Mouse (Mus musculus): ENCODE measurements around the gene Zcchc17. TPM values are rescaled to one million over a fixed set of nuclear protein-coding genes. Genes with fewer than 3 reads are reported as not detected.

The Zcchc17 gene
- polyA plus RNA-seq, 1 experiment from 2014 or later = 52.1 TPM

DNA sequence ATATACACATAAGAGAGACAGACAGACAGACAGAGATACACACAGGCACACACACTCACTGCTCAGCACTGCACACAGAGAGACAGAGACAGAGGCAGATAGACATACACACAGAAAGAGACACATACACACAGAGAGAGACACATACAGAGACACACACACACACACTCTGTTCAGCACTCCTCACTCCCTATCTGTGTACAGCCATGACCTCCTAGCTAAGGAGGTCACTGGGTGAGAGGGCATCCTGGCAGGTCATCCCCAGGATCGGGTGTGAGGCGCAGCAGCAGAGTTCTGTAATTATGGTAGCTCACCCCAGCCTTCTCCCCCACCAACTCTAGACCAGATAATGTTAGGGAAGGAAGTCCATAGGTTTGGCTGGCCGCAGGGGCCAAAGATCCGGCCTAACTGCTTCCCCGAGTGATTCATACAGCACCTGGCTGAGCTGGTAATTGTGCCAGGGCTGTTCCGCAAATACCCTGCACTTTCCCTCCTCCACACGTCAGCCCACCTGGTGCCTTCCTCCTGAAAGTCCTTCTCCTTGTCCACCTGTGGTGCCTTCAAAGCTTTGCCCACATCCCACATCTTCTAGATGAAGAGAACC is 83.1 kb downstream of the Zcchc17 start:
- Histone ChIP-seq H3K4me2 (no peak overlapping the region), H3K27me3 (replicated peaks) (peaks cover 94% of the 10 kb centered on the region), H3K36me3 (no peaks in the 10 kb centered on the region), H3K9me3 (replicated peaks) (no peaks in the 10 kb centered on the region), H3K27ac (no peak overlapping the region), H3K4me1 (peaks cover 14% of the 10 kb centered on the region), H3K4me3 (no peak overlapping the region), H3K9ac (no peak overlapping the region)
- ATAC-seq = 0 out of 2 replicates have a peak, but pooled peaks have one; percentile 31
- 30% methylated on average over 7 of the region's 7 CpGs for WGBS (ENCODE audit: insufficient replicate concordance)

DNA sequence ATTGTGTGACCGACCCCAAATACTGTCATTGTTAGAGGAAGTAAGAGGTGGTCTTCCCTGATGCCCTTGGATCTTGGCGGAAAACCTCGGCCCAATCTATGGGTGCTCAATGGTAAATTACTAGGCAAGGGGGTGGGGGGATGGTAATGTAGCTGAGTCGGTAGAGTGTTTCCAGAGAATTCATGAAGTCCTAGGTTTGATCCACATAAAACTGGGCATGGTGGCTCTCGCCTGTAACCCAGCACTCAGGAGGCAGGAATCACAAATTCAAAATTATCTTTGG is 84.0 kb downstream of the Zcchc17 start:
- no peaks in the 10 kb centered on the region for H3K36me3 ChIP-seq
- H3K4me2 ChIP-seq = peak overlapping the region; percentile 61; the same call in 1 of the 2 replicates
- H3K4me1 ChIP-seq = peaks cover 15% of the 10 kb centered on the region
- peaks cover 95% of the 10 kb centered on the region for H3K27me3 ChIP-seq (replicated peaks)
- WGBS (ENCODE audit: insufficient replicate concordance) = 38% methylated on average over 5 of the region's 5 CpGs
- ATAC-seq = no peak
- H3K9me3 ChIP-seq (replicated peaks) = no peaks in the 10 kb centered on the region
- H3K27ac ChIP-seq = no peak overlapping the region
- H3K4me3 ChIP-seq = no peak overlapping the region
- H3K9ac ChIP-seq = no peak overlapping the region

DNA sequence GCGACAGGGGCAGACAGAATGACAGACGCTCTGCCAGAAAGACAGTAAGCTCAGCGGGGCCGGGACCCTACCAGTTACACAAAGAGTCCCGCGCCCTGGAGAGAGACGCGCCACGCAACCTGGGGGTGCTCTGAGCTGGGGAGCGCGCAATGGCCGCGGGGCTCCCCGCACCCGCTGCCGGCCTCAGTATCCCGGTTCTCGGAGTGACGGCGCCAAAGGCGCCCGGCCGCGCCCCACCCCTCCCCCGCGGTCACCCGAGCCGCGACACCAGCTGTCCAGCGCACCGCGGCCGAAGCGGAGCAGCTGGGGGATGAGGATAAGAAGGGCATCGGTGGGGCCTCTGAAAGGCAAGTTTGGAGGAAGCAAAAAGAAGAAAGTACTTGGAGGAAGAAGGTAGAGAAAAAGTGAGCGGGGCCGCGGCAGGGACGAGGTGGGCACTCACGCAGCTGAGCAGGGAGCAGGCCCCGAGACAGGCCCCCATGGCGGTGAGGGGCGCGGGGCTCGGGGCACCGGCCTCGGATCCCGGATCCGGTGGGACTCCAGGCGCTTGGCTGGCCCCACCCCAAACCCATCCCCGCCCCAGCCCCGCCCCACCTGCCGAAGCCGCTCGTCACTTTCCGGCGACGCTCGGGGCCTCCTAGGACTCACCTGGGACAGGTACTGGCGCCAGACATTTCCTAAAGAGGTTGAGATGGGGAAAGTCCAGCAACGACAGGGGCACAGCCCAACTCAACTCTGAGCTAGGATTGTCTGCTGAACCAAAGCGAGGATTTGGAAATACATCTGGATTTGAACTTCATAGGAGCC is 84.5 kb downstream of the Zcchc17 start:
- Histone ChIP-seq H3K9me3 (replicated peaks) (no peaks in the 10 kb centered on the region), H3K4me1 (peaks cover 20% of the 10 kb centered on the region), H3K27ac (no peak overlapping the region), H3K9ac (0 out of 2 replicates have a peak overlapping the region, but pooled peaks have one; percentile 5), H3K4me2 (peak overlapping the region; percentile 61), H3K4me3 (peak overlapping the region; percentile 45), H3K27me3 (replicated peaks) (peaks cover 93% of the 10 kb centered on the region), H3K36me3 (no peaks in the 10 kb centered on the region)
- no peak for ATAC-seq
- WGBS (ENCODE audit: insufficient replicate concordance) = 3% methylated on average over 62 of the region's 62 CpGs

DNA sequence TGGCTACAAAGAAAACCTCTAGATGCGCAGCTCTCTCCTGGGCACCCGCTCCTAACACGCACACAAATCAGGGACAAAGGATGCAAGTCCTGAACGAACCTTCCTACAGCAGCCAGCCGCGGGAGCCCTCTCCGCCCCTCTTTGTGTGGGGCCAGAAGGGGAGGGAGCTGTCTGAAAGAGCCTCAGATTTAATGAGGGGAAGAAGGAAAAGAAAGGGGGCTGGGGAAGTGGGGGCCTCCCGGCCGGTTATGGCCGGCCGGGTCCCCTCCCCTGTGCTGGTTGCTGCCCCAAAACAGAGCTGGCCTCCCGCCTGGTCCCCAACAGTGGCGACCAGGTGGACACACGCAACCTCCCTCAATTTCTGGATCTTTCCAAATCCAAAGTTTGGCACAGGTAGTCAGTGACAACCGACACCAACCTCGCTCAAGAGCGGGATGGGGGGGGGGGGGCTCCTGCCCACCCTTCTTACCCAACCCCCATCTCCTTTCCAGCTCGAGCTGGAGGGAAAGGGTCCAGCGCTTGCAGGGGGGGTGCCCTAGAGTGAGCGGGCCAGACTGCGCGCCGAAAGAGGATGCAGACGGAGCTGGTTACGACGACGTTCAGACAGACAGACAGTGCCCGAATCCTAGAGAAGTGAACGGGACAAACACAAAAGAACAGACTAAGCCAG is 85.3 kb downstream of the Zcchc17 start:
- H3K4me2 ChIP-seq = peak overlapping the region; percentile 61
- H3K4me1 ChIP-seq = peaks cover 20% of the 10 kb centered on the region
- H3K9ac ChIP-seq = 0 out of 2 replicates have a peak overlapping the region, but pooled peaks have one; percentile 5
- ATAC-seq = no peak
- no peak overlapping the region for H3K27ac ChIP-seq
- H3K36me3 ChIP-seq = no peaks in the 10 kb centered on the region
- H3K27me3 ChIP-seq (replicated peaks) = peaks cover 92% of the 10 kb centered on the region
- peak overlapping the region; percentile 45 for H3K4me3 ChIP-seq
- 3% methylated on average over 29 of the region's 29 CpGs for WGBS (ENCODE audit: insufficient replicate concordance)
- no peaks in the 10 kb centered on the region for H3K9me3 ChIP-seq (replicated peaks)

DNA sequence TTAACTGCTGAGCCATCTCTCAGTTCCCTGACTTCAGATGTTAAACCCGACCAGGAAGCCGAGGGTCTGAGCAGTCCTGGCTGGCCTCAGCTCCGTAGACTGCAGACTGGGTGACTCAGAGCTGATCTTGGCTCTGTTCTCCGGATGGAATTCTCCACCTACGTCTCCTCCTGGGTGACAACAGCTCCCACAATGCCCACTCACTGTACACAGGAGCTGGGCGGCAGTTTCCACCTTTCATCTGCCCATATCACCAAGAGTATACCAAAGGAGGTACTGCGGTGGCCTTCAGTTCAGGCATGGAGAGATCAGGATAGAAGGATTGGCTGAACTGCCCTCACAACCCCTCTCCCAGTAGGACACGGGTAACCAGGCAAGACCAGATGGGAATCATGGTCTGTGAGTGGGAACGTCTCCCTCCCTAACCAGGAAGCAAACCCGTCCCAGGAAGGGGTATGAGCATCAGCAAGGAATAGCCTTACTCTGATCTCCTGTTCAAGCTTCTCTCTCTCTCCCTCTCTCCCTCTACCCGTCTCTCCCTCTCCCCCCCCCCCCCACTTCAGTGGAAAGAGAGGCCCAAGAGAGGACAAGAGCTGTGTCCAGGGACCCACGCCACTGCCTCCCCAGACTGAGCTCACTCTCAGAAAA is 85.9 kb downstream of the Zcchc17 start:
- ATAC-seq = no peak
- Histone ChIP-seq H3K4me2 (peak overlapping the region; percentile 61), H3K27me3 (replicated peaks) (peaks cover 92% of the 10 kb centered on the region), H3K9ac (no peak overlapping the region), H3K36me3 (no peaks in the 10 kb centered on the region), H3K4me1 (peaks cover 20% of the 10 kb centered on the region), H3K4me3 (no peak overlapping the region), H3K27ac (no peak overlapping the region), H3K9me3 (replicated peaks) (no peaks in the 10 kb centered on the region)
- 8% methylated on average over 12 of the region's 12 CpGs for WGBS (ENCODE audit: insufficient replicate concordance)

DNA sequence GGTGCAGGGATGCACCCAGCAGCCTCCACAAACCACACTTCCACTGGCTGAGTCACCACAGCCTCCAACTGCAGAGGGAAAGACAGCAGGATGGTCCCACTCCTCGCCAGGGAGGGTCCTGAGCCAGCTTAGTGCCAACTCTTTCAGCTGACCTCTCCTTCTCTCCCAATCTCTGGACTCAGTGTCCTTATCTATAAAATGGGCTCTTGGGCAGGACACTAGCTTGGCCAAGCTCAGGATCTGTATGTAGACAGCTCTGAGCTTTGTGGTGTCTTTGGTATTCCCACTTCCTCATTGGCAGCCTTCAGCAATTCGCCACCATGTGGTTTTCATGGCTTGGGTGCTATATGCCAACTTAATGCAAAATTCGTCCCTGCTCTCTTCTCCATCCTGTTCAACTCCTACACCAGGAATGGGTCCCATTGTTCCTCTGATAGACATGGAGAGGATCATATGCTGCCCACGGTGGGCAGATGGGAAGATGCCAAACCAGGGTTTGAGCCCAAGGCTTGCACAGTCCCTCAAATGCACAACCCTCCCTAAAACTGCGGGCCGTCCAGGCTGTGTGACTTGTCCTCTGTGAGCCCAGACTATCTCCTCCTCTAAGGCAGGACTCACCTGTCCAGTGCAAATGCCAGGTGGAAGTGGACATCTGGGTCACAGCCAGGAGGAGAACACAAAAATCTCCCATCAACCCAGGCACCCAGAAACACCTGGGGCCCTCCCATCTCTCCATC is 89.0 kb downstream of the Zcchc17 start:
- Histone ChIP-seq H3K4me1 (peaks cover 41% of the 10 kb centered on the region), H3K27ac (0 out of 2 replicates have a peak overlapping the region, but pooled peaks have one; percentile 13), H3K9me3 (replicated peaks) (no peaks in the 10 kb centered on the region), H3K9ac (no peak overlapping the region), H3K27me3 (replicated peaks) (peaks cover 74% of the 10 kb centered on the region), H3K36me3 (no peaks in the 10 kb centered on the region), H3K4me3 (no peak overlapping the region), H3K4me2 (no peak overlapping the region)
- ATAC-seq = no peak
- WGBS (ENCODE audit: insufficient replicate concordance) = 46% methylated on average over 6 of the region's 6 CpGs

DNA sequence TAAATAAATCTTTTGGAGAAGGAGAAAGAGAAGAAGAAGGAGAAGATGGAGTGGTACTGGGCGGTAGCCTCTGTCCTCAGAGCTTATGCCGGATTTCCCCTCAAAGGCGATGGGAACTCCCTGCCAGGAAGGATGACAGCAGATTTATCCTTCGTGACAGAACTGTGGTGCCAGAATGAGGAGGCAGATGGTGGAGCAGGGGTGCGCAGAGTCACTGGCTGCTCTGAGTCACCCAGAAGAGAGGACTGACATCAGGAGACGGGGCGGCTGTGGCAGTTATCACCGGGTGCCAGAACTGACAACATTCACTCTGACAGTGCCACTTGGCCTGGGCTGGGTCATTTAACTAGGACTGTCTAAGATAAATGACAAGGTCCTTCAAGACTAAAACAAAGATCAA is 89.7 kb downstream of the Zcchc17 start:
- no peaks in the 10 kb centered on the region for H3K9me3 ChIP-seq (replicated peaks)
- peaks cover 39% of the 10 kb centered on the region for H3K4me1 ChIP-seq
- H3K4me3 ChIP-seq = no peak overlapping the region
- H3K4me2 ChIP-seq = no peak overlapping the region
- H3K27me3 ChIP-seq (replicated peaks) = peaks cover 73% of the 10 kb centered on the region
- H3K27ac ChIP-seq = no peak overlapping the region
- H3K9ac ChIP-seq = no peak overlapping the region
- H3K36me3 ChIP-seq = no peaks in the 10 kb centered on the region
- 51% methylated on average over 8 of the region's 8 CpGs for WGBS (ENCODE audit: insufficient replicate concordance)
- peak; percentile 69; the same call in 1 of the 2 replicates for ATAC-seq

DNA sequence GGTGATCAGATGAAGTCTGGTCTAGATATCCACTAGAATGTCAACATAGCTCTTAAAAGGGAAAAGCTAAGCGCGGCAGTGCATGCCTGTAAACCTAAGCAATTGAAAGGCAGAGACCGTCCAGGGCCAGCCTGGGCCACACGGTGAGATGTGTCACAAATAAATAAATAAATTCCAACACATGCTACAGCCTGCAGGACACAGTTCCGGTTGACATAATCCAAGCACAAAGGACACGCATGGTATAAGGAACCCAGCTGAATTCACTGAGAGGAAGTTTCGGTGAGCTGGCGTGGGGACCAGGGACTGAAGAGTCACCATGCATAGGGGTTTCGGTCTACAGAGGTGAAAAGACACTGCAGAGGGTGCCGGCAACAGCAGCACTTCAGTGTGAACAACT is 91.0 kb downstream of the Zcchc17 start:
- Histone ChIP-seq H3K9me3 (replicated peaks) (no peaks in the 10 kb centered on the region), H3K36me3 (no peaks in the 10 kb centered on the region), H3K27me3 (replicated peaks) (peaks cover 73% of the 10 kb centered on the region), H3K4me3 (no peak overlapping the region), H3K4me2 (no peak overlapping the region), H3K4me1 (peaks cover 38% of the 10 kb centered on the region), H3K9ac (no peak overlapping the region), H3K27ac (no peak overlapping the region)
- ATAC-seq = no peak
- WGBS (ENCODE audit: insufficient replicate concordance) = 77% methylated on average over 10 of the region's 10 CpGs

DNA sequence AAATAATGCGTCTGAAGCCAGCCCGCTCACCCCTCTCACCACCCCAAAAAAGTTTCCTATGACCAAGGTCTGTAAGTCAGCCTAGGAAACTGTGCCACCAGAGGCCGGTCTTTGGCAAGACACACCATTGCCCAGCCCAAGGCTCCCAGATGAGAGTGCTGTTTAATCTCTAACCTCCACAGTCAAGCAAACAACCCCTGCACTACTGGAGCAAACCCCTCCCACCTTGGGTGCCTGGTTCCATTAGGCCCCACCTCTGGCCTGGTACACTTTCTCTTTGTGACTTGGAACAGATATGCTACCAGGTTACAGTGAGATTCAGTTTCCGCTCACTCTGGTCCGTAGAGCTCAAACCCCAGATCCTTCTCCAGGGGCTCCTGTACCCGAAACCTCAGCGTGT is 92.7 kb downstream of the Zcchc17 start:
- H3K27ac ChIP-seq = 0 out of 2 replicates have a peak overlapping the region, but pooled peaks have one; percentile 6
- peaks cover 38% of the 10 kb centered on the region for H3K4me1 ChIP-seq
- H3K36me3 ChIP-seq = no peaks in the 10 kb centered on the region
- no peak overlapping the region for H3K9ac ChIP-seq
- peak overlapping the region; percentile 8; the same call in 1 of the 2 replicates for H3K4me2 ChIP-seq
- no peaks in the 10 kb centered on the region for H3K9me3 ChIP-seq (replicated peaks)
- peaks cover 73% of the 10 kb centered on the region for H3K27me3 ChIP-seq (replicated peaks)
- 71% methylated on average over 7 of the region's 7 CpGs for WGBS (ENCODE audit: insufficient replicate concordance)
- peak; percentile 48 for ATAC-seq
- H3K4me3 ChIP-seq = no peak overlapping the region

DNA sequence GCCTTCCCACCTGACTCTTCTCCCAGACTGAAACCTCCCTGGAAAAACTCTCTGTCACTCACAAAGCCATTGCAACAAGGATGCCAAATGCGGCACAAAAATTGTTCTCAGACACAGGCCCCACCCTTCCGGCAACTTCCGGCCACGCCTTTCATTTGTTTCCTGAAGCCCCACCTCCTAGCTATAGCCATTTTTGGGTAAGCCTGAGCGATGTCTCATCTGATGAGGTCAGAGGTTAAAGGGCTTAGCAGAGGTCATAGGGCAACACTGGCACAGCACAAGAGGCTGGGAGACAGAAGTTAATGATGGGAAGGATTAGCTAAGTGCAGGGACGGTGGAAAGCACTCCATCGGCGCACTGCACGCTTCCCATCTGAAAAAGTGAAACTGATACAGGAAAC is 93.1 kb downstream of the Zcchc17 start:
- Histone ChIP-seq H3K4me2 (peak overlapping the region; percentile 8; the same call in 1 of the 2 replicates), H3K4me3 (no peak overlapping the region), H3K27me3 (replicated peaks) (peaks cover 73% of the 10 kb centered on the region), H3K4me1 (peaks cover 38% of the 10 kb centered on the region), H3K9me3 (replicated peaks) (no peaks in the 10 kb centered on the region), H3K36me3 (no peaks in the 10 kb centered on the region), H3K9ac (no peak overlapping the region), H3K27ac (peak overlapping the region; percentile 6; the same call in 1 of the 2 replicates)
- 65% methylated on average over 9 of the region's 9 CpGs for WGBS (ENCODE audit: insufficient replicate concordance)
- no peak for ATAC-seq
